Mouse (Mus musculus): ENCODE measurements around the gene Olfm2. TPM values are rescaled to one million over a fixed set of nuclear protein-coding genes. Genes with fewer than 3 reads are reported as not detected.
"Not testable (repeated sequence)": the region's sequence is repeated elsewhere in the genome, so short reads cannot be mapped to it uniquely, and the experiment has no call there.

Gene Olfm2
- total RNA-seq, 2 experiments from 2014 or later, result 32.0 to 38.5 TPM

- DNase-seq (ENCODE audit: low spot score in 2 of 2), result no peak
These were observed 42.2 kb downstream of the Olfm2 start for GRCm38 (mm10) chr9:20703832-20704380.

- no peak for DNase-seq (ENCODE audit: low spot score in 2 of 2)
These were observed 48.7 kb downstream of the Olfm2 start for GRCm38 (mm10) chr9:20697466-20697865.

GRCm38 (mm10) chr9:20696107-20696712, 49.9 kb downstream of the Olfm2 start:
- DNase-seq (ENCODE audit: low spot score in 2 of 2), result no peak

GRCm38 (mm10) chr9:20694721-20695235, 51.4 kb downstream of the Olfm2 start:
- DNase-seq (ENCODE audit: low spot score in 2 of 2), result no peak

GRCm38 (mm10) chr9:20692863-20693262, 53.3 kb downstream of the Olfm2 start:
- no peak for DNase-seq (ENCODE audit: low spot score in 2 of 2)

GRCm38 (mm10) chr9:20690449-20690848, 55.7 kb downstream of the Olfm2 start:
- not testable (repeated sequence) for DNase-seq (ENCODE audit: low spot score in 2 of 2)

- DNase-seq (ENCODE audit: low spot score in 2 of 2), result no peak
These were observed 56.2 kb downstream of the Olfm2 start for GRCm38 (mm10) chr9:20689913-20690312.

GRCm38 (mm10) chr9:20689403-20689802, 56.7 kb downstream of the Olfm2 start:
- DNase-seq (ENCODE audit: low spot score in 2 of 2), result no peak

- peak; percentile 30 to 43 for DNase-seq (ENCODE audit: low spot score in 2 of 2)
These were observed 60.9 kb downstream of the Olfm2 start for GRCm38 (mm10) chr9:20685081-20685861.

GRCm38 (mm10) chr9:20682389-20682722, 63.8 kb downstream of the Olfm2 start:
- no peak for DNase-seq (ENCODE audit: low spot score in 2 of 2)

- DNase-seq (ENCODE audit: low spot score in 2 of 2), result no peak
These were observed 64.4 kb downstream of the Olfm2 start for GRCm38 (mm10) chr9:20681546-20682388.

GRCm38 (mm10) chr9:20680378-20680958, 65.7 kb downstream of the Olfm2 start:
- no peak for DNase-seq (ENCODE audit: low spot score in 2 of 2)

- DNase-seq (ENCODE audit: low spot score in 2 of 2), result no peak
These were observed 68.3 kb downstream of the Olfm2 start for GRCm38 (mm10) chr9:20677892-20678291.

GRCm38 (mm10) chr9:20672047-20672446, 74.1 kb downstream of the Olfm2 start:
- no peak for DNase-seq (ENCODE audit: low spot score in 2 of 2)

- DNase-seq (ENCODE audit: low spot score in 2 of 2), result no peak
These were observed 78.1 kb downstream of the Olfm2 start for GRCm38 (mm10) chr9:20668065-20668464.

- no peak for DNase-seq (ENCODE audit: low spot score in 2 of 2)
These were observed 79.6 kb downstream of the Olfm2 start for GRCm38 (mm10) chr9:20666510-20667034.

GRCm38 (mm10) chr9:20665925-20666324, 80.2 kb downstream of the Olfm2 start:
- DNase-seq (ENCODE audit: low spot score in 2 of 2), result no peak

- no peak for DNase-seq (ENCODE audit: low spot score in 2 of 2)
These were observed 81.0 kb downstream of the Olfm2 start for GRCm38 (mm10) chr9:20664982-20665637.

GRCm38 (mm10) chr9:20664366-20664765, 81.8 kb downstream of the Olfm2 start:
- peak; percentile 50 to 79 for DNase-seq (ENCODE audit: low spot score in 2 of 2)

- peak; percentile 58 to 70 for DNase-seq (ENCODE audit: low spot score in 2 of 2)
These were observed 82.2 kb downstream of the Olfm2 start for GRCm38 (mm10) chr9:20663956-20664355.
